Mouse (Mus musculus) forebrain, embryonic 12.5 days (tissue): ENCODE results near the gene Myo6. TPM values are rescaled to one million over a fixed set of nuclear protein-coding genes. Genes with fewer than 3 reads are reported as not detected.
"Not testable (repeated sequence)": the region's sequence is repeated elsewhere in the genome, so short reads cannot be mapped to it uniquely, and the experiment has no call there.

Experiments
- ATAC-seq: fragments of 200-750 bp; cut with Nextera tagmentation; 2 replicates; pipeline ENCODE4 v1.8.0; 2017; ENCODE audit warnings: moderate TSS enrichment; ENCODE audit not compliant: low FRiP score
- H3K27ac ChIP-seq: fragments of 300-500 bp; sonication (generic); 2 replicates; pipeline ENCODE4 v1.5.1; 2016; ENCODE audit warnings: mild to moderate bottlenecking
- H3K27me3 ChIP-seq: fragments of 300-500 bp; sonication (generic); 2 replicates; pipeline ENCODE4 v1.6.1; 2016; ENCODE audit warnings: mild to moderate bottlenecking
- H3K36me3 ChIP-seq: fragments of 300-500 bp; sonication (generic); replicated peaks from 2 replicates; pipeline ENCODE4 v1.6.1; 2016; ENCODE audit warnings: mild to moderate bottlenecking
- H3K4me1 ChIP-seq: fragments of 300-500 bp; sonication (generic); 2 replicates; pipeline ENCODE4 v1.6.1; 2016
- H3K4me2 ChIP-seq: fragments of 300-500 bp; sonication (generic); 2 replicates; pipeline ENCODE4 v1.6.1; 2016; ENCODE audit warnings: mild to moderate bottlenecking, moderate library complexity
- H3K4me3 ChIP-seq: fragments of 300-500 bp; sonication (generic); replicated peaks from 2 replicates; pipeline ENCODE4 v1.5.1; 2016; ENCODE audit warnings: mild to moderate bottlenecking
- H3K9ac ChIP-seq: fragments of 300-500 bp; sonication (generic); 2 replicates; pipeline ENCODE4 v1.6.1; 2016; ENCODE audit warnings: mild to moderate bottlenecking
- H3K9me3 ChIP-seq: fragments of 300-500 bp; sonication (generic); 2 replicates; pipeline ENCODE4 v1.6.1; 2016
- WGBS: fragments of 180-500 bp; shearing (Covaris S2); methylation state at CpG from one replicate; pipeline ENCODE4 v1.1.7; 2016; 5-methylcytosine and 5-hydroxymethylcytosine counted together
- polyA plus RNA-seq: library from polyadenylated mRNA; unstranded; fragments of >200 nt; fragmentation: Nextera tagmentation; extraction: Ambion mirVana; gene quantifications from 2 replicates; pipeline ENCODE4 v1.2.1, GENCODE M21; 2016

The Myo6 gene
- polyA plus RNA-seq, 1 experiment from 2014 or later, result 15.1 TPM

DNA sequence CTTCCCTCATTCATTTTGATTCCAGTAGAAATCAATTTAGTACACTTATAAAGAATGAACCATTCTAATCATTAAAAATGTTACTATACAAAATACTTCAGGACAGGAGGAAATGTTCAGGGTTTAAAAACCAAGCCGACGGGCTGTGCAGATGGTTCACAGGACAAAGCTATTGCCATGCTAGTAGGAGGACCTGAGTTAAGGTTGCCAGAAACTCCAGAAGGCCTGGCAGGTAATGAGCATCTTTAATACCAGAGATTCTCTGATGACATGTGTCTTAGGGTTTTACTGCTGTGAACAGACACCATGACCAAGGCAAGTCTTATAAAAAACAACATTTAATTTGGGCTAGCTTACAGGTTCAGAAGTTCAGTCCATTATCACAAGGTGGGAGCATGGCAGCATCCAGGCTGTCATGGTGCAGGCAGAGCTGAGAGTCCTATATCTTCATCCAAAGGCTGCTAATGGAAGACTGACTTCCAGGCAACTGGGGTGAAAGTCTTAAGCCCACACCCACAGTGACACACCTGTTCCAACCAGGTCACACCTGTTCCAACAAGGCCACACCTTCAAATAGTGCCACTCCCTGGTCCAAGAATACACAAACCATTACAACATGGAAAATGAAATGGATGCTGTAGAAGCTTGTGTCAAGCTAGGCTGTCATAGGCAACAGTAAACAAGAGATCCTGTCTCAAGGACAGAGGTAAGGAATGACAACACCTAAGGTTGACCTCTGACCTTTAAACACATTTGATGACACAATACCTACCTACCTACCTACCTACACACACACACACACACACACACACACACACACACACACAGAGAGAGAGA, 156.4 kb downstream of the Myo6 start:
- ATAC-seq, H3K27me3 ChIP-seq, H3K9me3 ChIP-seq, H3K9ac ChIP-seq, H3K4me1 ChIP-seq, H3K4me3 ChIP-seq, H3K36me3 ChIP-seq, H3K4me2 ChIP-seq, H3K27ac ChIP-seq: not testable (repeated sequence)
- 99% methylated on average over 2 of the region's 2 CpGs for WGBS

DNA sequence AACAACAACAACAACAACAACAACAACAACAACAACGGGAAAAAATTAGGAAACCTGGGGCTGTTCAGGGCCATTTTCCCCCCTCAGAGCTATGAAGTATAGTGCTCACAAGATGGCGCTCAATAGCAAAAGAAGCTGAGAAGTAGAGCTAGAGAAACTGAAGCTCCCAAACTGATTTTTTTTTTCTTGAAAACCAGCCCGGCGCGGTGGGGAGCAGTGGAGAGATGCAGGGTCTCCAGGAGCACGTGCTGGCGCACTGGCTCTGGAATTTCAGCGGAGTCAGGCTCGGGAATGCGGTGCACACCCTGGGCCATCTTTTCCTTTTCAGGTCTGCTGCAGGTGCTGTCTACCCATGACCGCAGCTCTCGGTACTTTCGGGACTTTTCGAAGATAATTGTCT, 167.3 kb downstream of the Myo6 start:
- WGBS, result 22% methylated on average over 14 of the region's 14 CpGs
- Histone ChIP-seq H3K4me1 (no peaks in the 10 kb centered on the region), H3K4me3 (0 out of 2 replicates have a peak overlapping the region, but pooled peaks have one; percentile 19), H3K36me3 (no peaks in the 10 kb centered on the region), H3K4me2 (peak overlapping the region; percentile 49), H3K27me3 (0 out of 2 replicates have a peak, but pooled peaks cover 12% of the 10 kb centered on the region), H3K27ac (no peak overlapping the region), H3K9me3 (no peaks in the 10 kb centered on the region), H3K9ac (no peak overlapping the region)
- ATAC-seq, result peak; percentile 83

DNA sequence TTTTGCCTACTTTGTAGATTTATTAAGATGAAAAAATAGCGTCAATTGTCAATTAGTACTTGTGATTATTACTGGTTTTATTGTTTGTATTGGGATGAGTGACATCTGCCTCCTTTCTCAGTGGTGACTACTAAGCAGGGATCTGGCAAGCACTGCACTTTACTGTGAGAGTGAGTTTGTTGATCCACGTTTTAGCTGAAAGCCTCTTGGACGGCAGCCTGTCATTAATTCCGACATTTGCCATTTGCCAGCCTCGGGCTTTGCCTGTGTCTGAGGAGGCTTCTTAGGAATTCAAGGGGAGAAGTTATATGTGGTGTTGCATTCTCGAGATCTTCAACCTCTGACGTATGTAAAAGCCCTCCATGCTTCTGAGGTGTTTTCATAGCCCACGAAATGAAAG, 168.6 kb downstream of the Myo6 start:
- H3K27me3 ChIP-seq, result 0 out of 2 replicates have a peak, but pooled peaks cover 12% of the 10 kb centered on the region
- no peaks in the 10 kb centered on the region for H3K9me3 ChIP-seq
- WGBS, result 56% methylated on average over 8 of the region's 8 CpGs
- no peaks in the 10 kb centered on the region for H3K4me1 ChIP-seq
- H3K9ac ChIP-seq, result no peak overlapping the region
- H3K36me3 ChIP-seq, result no peaks in the 10 kb centered on the region
- no peak overlapping the region for H3K4me2 ChIP-seq
- H3K4me3 ChIP-seq, result no peak overlapping the region
- ATAC-seq, result no peak
- H3K27ac ChIP-seq, result no peak overlapping the region

DNA sequence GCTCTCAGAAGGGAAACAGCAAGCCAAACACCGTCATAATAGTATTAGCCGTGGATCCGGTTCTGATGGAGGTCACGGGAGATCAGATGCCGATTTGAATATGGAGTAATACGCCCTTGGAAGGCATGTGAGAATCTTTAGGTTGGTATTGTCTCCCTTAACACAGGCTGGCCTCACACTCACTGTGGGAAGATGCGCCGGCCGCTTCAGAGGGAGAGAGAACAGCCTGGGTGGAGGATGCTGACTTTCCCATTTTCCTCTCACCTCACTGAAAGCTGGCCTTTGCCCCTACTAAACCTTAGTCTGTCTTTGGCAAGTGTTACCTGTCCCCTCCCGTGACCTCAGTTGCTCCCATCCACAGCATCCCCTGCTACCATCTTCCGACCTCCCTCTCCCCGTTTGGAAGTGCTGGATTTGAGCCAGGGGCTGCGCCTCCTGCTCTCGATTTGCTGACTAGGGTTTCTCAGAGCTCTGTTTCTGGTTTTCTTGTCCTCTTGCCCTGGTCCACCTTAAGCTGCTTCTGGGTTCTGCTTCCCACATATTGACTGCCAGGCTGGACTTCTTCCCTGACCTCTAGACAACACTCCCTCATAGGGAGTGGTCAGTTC, 169.3 kb downstream of the Myo6 start:
- no peak overlapping the region for H3K9ac ChIP-seq
- ATAC-seq, result no peak
- 0 out of 2 replicates have a peak, but pooled peaks cover 12% of the 10 kb centered on the region for H3K27me3 ChIP-seq
- H3K36me3 ChIP-seq, result no peaks in the 10 kb centered on the region
- WGBS, result 71% methylated on average over 14 of the region's 14 CpGs
- H3K9me3 ChIP-seq, result no peaks in the 10 kb centered on the region
- H3K27ac ChIP-seq, result no peak overlapping the region
- H3K4me3 ChIP-seq, result no peak overlapping the region
- no peak overlapping the region for H3K4me2 ChIP-seq
- H3K4me1 ChIP-seq, result no peaks in the 10 kb centered on the region

DNA sequence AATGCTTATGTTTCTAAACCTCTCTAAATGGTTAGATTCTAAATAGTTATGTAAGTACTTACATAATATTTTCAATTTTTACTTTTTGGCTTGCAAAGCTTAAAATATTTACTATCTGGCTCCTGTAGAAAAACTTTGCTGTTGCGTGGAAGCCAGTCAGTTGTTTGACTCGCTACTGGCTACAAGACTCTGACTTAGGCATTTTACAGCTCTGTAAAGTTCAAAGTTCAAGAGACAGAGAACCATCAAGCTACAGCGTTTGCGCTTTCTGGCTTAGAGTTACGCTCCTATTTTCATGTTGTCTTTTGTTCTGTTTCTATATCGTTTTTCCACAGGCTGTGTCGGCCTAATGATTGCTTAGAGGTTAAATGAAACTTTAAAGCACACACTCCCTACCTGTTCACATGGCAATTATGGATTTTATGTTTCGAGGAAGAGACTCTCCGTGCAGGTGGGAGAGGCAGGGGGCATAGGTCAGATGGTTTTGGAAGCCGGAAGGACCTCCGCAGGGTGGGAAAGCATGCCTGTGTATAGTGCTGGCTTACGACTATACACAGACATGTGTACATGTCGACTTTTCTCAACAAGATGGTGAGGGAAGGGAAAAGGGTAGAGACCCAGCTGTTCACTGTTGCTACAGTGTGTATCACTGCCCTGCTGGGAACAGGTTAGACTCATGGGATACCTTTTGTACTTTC, 171.0 kb downstream of the Myo6 start:
- no peak overlapping the region for H3K4me3 ChIP-seq
- H3K4me2 ChIP-seq, result no peak overlapping the region
- no peaks in the 10 kb centered on the region for H3K9me3 ChIP-seq
- ATAC-seq, result no peak
- no peaks in the 10 kb centered on the region for H3K4me1 ChIP-seq
- no peak overlapping the region for H3K27ac ChIP-seq
- H3K9ac ChIP-seq, result no peak overlapping the region
- 87% methylated on average over 13 of the region's 13 CpGs for WGBS
- H3K27me3 ChIP-seq, result 0 out of 2 replicates have a peak, but pooled peaks cover 10% of the 10 kb centered on the region
- no peaks in the 10 kb centered on the region for H3K36me3 ChIP-seq

DNA sequence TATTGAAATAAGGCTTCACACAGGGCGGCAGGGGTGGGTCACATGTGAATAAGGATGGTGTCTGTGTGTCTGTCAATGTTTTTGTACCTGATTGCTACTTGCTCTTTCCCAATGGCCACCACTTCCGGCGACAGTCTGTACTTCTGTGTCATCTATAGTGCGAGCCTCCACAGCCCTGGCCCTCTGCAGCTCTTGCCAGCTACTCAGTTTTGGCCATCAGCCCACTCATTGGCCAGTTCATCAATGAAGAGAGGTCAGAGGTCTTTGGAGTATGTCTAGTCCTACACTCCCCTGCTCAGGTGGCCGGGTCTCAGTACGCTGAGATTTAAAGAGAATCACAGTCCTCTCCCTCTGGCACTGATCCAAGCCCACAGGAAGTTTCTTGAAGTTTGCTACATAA, 173.2 kb downstream of the Myo6 start:
- 91% methylated on average over 6 of the region's 6 CpGs for WGBS
- no peak overlapping the region for H3K4me2 ChIP-seq
- no peaks in the 10 kb centered on the region for H3K36me3 ChIP-seq
- no peak overlapping the region for H3K4me3 ChIP-seq
- 0 out of 2 replicates have a peak, but pooled peaks cover 7% of the 10 kb centered on the region for H3K27me3 ChIP-seq
- no peaks in the 10 kb centered on the region for H3K9me3 ChIP-seq
- H3K4me1 ChIP-seq, result no peaks in the 10 kb centered on the region
- ATAC-seq, result no peak; the same call in 1 of the 2 replicates
- H3K27ac ChIP-seq, result no peak overlapping the region
- no peak overlapping the region for H3K9ac ChIP-seq

DNA sequence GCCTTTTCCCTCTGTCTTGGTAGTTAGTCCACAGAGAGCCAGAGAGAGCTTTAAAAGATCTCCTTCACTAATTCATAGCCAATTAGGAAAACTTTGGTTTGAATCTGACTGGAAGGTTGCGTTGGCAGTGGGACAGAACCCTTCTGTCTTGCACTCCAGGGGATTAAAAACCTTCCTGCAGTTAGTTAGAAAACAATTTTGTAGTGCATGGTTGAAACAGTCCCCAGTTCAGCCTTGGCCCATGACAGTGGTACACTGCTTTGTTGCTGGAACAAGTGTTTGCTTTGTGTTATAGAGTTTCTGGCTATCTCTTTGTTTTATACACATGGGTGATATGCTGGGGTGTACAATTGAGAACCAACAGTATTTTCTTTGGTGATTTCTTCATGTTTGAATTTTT, 176.1 kb downstream of the Myo6 start:
- Histone ChIP-seq H3K4me1 (no peaks in the 10 kb centered on the region), H3K9me3 (no peaks in the 10 kb centered on the region), H3K36me3 (no peaks in the 10 kb centered on the region), H3K27ac (no peak overlapping the region), H3K9ac (no peak overlapping the region), H3K4me2 (no peak overlapping the region), H3K4me3 (no peak overlapping the region), H3K27me3 (no peaks in the 10 kb centered on the region)
- no peak for ATAC-seq
- 43% methylated on average over 1 of the region's 1 CpGs for WGBS

DNA sequence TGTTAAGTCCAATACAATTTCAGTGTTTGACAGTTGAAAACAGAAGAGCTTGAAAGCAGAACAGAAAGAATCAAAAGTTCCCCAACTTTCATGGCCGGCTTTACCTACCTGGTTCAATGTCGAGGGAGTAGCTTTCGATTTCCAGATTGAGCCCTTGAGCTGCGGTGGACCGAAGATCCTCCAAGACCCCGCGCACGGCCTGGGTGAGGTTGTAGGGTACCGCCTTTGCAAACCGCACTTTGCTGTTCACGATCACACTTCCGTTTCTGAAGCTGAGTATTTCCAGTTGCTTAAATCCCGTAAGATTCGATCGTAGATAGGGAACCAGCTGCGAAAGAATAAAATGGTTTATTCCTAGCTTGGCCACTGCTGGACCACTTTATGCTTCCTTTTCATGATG, 176.9 kb downstream of the Myo6 start:
- ATAC-seq, result no peak

DNA sequence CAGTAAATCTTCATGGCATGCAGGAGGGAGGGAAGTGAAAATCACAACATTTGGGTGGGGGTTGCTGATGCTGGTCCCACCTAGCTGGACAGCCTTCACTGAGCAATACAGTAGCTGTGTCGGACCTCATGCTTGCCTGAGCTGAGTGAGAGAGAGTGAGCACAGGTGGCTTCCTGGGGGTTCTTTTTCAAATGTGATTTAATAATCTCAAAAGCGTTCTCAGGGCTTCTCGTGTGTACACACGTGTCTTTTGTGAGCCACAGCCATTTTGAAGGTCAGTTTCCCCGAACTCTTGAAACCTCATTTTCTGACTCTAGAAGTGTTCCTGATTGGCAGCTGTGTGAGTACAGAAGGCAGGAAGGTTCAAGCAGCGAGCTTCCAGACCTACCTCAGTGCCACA, 177.7 kb downstream of the Myo6 start:
- Histone ChIP-seq H3K4me2 (no peak overlapping the region), H3K4me3 (no peak overlapping the region), H3K27ac (no peak overlapping the region), H3K4me1 (no peaks in the 10 kb centered on the region), H3K9ac (no peak overlapping the region), H3K9me3 (no peaks in the 10 kb centered on the region), H3K27me3 (no peaks in the 10 kb centered on the region), H3K36me3 (no peaks in the 10 kb centered on the region)
- WGBS, result 87% methylated on average over 6 of the region's 6 CpGs
- no peak for ATAC-seq

More for the DNA sequence above, 176.9 kb downstream of the Myo6 start:
- H3K36me3 ChIP-seq, result no peaks in the 10 kb centered on the region
- no peak overlapping the region for H3K9ac ChIP-seq
- no peaks in the 10 kb centered on the region for H3K27me3 ChIP-seq
- no peaks in the 10 kb centered on the region for H3K4me1 ChIP-seq
- no peak overlapping the region for H3K4me2 ChIP-seq
- no peak overlapping the region for H3K27ac ChIP-seq
- no peak overlapping the region for H3K4me3 ChIP-seq
- 97% methylated on average over 16 of the region's 16 CpGs for WGBS
- no peaks in the 10 kb centered on the region for H3K9me3 ChIP-seq

DNA sequence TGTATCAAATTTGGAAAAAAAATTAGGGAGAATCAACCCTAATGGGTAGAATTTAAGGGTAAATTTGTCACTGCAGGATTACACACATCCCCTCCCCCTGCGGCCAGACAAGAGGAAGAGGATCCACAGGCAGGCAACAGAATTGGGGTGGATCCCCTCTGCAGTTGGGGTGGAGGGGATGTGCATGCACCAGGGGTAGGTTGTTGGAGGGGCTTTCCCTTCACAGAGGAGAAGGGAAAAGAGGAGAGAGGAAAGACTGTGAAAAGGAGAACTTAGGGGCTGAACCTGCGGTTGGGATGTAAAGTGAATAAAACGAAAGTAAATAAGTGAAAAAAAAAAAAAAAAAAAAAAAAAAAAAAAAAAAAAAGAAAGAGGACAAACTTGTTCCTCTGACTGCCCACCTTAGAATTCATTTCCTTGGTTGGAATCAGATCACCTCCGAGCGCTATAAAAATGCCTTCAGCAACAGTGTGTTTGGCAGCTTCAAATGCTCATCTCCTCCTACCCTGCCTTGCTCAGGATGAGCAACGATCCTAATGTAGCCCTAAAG, 179.7 kb downstream of the Myo6 start:
- ATAC-seq, result no peak
- WGBS, result 88% methylated on average over 6 of the region's 6 CpGs
- Histone ChIP-seq H3K9ac (no peak overlapping the region), H3K27me3 (0 out of 2 replicates have a peak, but pooled peaks cover 11% of the 10 kb centered on the region), H3K9me3 (no peaks in the 10 kb centered on the region), H3K4me1 (no peaks in the 10 kb centered on the region), H3K36me3 (no peaks in the 10 kb centered on the region), H3K27ac (no peak overlapping the region), H3K4me2 (no peak overlapping the region), H3K4me3 (no peak overlapping the region)

DNA sequence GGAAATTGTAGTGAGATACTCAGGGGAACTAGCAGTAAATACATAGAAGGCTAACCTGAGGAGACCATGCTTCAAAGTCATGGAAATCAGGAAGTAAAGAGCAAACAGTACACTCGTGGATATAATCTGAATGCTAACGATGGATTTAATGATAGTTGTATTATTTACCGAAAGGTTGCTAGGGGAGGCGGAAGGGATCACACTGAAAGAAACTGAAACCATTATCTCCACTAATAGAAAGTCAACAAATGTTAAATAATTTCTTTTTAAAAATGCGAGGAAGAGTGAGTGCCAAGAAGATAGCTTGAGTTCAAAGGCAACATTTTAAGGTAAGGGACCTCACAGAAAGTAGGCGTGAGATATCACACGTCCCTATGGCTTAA, 186.5 kb downstream of the Myo6 start:
- peaks cover 24% of the 10 kb centered on the region; the same call in 1 of the 2 replicates for H3K27me3 ChIP-seq
- peak overlapping the region; percentile 50 for H3K4me2 ChIP-seq
- 0 out of 2 replicates have a peak overlapping the region, but pooled peaks have one; percentile 3 for H3K9ac ChIP-seq
- H3K27ac ChIP-seq, result no peak overlapping the region
- no peaks in the 10 kb centered on the region for H3K36me3 ChIP-seq
- H3K4me1 ChIP-seq, result peaks cover 8% of the 10 kb centered on the region; the same call in 1 of the 2 replicates
- H3K9me3 ChIP-seq, result no peaks in the 10 kb centered on the region
- WGBS, result 35% methylated on average over 7 of the region's 7 CpGs
- H3K4me3 ChIP-seq, result peak overlapping the region; percentile 12
- ATAC-seq, result no peak
